Mouse (Mus musculus) c-Kit-negative CD71-positive TER-119-positive erythroid progenitor cells, embryonic 14.5 days (primary cell): ENCODE data around the gene Hoxd8.

Source experiments
- DNase-seq: peaks from one replicate; pipeline ENCODE4 v3.0.0-alpha.2; 2013; ENCODE audit warnings: low read depth, low spot score

Gene Hoxd8

DNA sequence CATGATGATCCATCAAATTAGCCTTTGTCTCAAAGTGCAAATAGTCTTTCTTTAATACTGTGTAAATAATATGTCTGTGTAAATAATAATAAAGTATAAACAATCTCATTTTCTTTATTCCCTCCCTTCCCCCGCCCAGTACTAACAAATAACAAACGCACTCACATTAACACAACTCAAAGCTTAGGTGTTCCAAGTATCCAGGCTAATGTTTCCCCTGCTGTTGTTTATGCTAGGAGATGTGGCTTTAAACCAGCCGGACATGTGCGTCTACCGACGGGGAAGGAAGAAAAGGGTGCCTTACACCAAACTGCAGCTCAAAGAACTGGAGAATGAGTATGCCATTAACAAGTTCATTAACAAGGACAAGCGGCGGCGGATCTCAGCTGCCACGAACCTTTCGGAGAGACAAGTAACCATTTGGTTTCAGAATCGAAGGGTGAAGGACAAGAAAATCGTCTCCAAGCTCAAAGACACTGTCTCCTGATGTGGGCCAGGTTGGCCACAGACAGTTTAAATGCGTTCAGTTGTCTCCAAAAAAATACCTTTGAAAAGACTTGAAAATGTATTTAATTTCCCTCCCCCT lies 34.7 kb upstream of the Hoxd8 start:
- no peak for DNase-seq

DNA sequence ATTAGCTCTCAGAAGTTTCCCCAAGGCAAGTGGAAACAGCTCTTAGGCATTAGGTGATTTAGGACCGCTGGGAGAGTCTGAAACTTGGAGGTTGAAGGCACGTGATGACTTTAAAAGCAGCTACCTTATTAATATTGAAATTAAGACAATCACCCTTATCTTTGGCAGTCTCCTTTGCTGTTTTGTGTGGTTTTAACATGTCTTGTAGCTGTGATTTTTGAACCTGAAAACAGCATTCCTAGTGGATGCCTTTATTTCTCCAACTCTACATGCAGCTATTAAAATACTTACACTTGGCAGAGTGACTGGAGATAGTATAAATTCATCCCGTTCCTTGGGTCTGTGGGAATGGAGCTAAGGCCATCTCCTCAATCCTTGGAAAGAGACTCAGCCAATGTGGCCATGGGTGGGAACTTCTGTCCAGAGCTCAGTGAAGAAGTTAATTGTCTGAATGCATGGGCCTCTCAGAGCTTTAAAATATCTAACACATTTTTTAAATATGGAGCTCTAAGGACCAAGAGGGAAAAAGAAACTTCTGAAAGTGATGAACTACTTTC lies 33.7 kb upstream of the Hoxd8 start:
- DNase-seq = no peak

DNA sequence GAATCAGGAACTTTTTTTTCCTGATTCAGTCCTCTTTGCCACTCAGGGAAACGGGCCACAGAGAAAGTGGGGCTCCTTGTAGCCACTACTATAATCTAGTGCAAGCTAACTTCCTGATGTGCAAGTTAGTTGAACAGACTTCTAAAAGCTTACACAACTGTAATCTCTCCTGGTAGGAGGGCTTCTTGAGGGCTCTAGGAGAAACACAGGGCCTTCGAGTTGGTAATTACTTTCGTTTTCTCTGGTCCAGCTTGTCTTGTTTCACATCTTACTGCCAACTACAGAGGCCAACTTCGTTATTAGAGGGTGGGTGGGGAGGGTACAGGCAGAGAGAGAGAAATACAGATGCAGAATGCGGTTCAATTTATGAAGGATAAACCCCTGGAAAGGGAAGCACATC lies 32.6 kb upstream of the Hoxd8 start:
- DNase-seq = no peak

- DNase-seq = no peak
Measured at GRCm38 (mm10) chr2:74672481-74673362, 31.7 kb upstream of the Hoxd8 start.

DNA sequence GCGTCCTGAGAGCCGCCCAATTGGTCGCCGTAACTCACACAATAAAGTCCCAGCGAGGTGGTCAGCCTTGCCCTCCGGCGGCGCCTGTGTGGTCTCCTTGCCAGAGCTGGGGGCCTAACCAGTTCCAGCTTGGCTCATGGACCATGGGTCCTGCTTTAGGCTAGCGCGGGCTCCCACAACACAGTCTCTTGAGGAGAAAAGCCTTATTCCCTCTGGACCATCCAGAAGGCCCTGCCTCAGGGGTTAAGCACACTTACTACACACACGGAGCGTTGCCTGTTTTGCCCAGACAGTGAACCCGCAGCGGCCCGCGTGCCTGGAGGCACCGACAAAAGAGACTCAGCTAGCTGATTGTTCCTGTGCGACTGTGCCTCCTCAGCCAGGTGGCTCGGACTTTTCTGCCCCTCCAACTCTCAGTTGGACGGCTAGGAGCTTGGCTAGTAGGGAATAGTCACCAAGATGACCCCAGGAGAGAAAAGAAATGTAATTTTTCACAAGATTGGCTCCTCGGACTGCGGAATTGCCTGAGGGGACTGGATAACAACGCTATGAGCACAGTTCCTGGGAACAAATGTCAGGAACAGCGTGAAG lies 30.5 kb upstream of the Hoxd8 start:
- DNase-seq = no peak

GRCm38 (mm10) chr2:74674881-74675665 lies 29.3 kb upstream of the Hoxd8 start, which contains the start of gene Hoxd12:
Gene Hoxd12, plus strand, starts transcription at chr2:74675013.
- no peak for DNase-seq

- no peak for DNase-seq
Measured at GRCm38 (mm10) chr2:74675666-74676282, 28.6 kb upstream of the Hoxd8 start.

DNA sequence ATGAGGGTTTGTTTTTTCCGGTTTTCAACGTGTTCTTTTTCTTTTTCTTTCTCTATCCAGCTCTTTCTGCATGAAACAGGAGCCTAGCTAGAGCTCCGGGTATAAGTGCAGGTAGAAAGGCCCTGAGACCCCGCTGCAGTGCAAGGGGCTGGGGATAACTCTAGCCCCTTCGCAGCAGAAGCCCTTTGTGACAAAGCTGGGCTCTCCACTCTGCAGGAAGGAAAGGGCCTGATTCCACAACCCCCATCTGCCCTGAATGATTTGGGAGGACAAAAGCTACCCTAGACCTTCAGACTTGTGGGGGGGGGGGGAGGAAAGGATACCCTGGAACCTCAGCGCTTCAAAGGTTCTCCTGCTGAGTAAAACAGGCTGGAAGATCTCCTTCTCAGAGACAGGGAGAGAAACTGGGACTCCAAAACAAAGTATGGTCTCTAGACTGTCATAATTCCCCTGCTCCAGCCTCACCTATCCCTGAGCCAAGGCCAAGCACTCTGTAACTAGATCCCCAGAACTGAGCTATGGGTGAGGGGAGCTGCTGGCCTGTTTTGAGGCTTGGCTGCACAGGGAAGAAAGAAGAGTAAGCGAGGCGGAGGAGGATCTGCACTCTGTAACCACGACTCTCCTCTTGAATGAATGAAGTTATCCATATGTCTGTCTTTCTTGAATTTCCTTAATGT lies 27.9 kb upstream of the Hoxd8 start:
- no peak for DNase-seq

DNA sequence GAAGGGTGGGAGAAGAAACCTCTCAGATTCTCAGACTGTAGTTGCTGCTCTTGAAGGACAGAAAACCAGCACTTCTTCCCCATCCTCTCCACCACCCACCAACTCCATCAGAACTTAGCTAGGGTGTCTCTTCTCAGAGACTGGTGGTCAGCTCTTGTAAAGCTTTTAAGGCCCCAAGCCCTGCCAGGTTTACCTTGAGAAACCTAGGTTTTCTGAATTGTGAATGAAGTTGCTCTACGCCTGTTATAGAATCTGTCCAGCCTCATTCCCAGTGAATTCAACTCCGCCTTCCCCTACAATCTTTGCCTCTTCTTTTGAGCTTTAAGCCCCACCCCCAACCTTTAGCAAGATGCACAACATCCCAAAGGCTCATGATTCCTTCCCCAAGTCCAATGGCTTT lies 27.3 kb upstream of the Hoxd8 start:
- no peak for DNase-seq

DNA sequence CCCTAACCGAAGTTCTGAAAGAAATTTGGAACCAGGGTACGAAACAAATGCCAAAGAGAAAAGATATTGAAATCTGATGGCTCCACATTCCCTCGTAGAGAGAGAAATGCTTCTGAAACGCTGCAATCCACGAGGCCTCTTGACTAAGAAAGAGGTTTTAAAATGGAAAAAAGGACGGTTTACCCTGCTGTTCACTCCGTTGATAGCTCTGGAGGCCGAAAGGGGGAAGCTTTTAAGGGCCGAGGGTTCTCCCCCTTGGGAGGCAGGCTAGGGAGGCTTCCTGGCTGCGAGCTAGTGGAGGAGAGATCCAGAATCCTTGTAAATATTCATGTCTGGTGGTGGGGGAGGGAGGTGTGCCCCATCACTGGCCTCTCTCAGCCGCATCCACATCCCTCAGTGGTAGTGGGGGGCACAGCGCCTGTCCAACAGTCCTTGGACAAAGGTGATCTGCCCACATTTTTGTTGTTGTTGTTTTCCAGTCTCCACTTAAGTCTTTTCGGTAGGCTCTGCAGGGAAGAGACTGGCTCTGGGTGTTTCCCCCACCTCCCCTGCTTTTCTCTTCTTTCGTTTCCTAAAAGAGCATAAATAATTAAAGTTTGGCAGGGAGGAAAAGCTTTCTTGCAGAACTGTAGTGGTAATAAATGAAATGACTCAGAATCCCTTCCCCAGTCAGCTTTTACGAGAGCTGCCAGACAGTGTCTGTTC lies 25.4 kb upstream of the Hoxd8 start, which contains the start of gene Hoxd11:
Hoxd11 (plus strand) TSS at position 667 of the 705 bp plus-strand sequence.
- no peak for DNase-seq

- DNase-seq = no peak
Measured at GRCm38 (mm10) chr2:74679596-74679971, 24.8 kb upstream of the Hoxd8 start.

GRCm38 (mm10) chr2:74679980-74680379 lies 24.4 kb upstream of the Hoxd8 start:
- no peak for DNase-seq

DNA sequence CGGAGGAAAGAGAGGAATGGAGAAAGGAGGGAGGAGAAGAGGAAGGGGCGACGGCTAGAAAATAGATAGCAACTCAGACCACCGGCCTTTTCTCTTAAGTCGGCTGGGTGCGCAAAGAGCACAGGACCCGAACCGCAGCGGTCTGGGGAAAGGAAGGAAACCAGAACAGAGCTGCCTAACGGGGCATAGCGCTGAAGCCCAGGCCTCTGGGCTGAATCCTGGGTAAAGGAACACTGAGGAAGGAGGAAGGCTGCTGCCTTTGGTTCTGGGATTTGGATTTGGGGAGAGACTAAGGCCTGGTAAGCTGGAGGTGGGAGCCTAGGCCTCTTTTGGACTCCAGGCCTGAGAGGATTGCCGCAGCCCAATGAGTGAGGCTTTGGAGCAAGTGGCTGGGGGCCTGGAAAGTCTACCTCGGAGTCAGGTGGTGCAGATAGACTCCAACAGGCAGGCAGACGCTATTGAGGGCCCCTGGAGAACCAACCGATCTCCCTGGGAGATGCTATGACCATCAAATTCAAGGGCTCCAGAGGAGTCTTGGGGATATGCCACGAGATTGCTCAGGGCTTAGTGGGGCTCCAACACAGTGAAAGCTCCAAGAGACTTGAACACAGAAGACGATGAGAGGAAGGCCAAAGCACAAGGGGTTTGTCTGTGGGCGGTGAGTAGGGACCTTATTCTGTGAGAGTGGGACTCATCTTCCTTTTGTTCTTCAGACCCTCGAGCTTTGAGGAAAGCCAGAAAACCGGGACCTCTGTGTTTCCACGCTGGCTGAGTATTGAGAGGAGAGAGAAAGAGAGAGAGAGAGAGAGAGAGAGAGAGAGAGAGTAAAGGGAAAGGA lies 23.6 kb upstream of the Hoxd8 start:
- no peak for DNase-seq

DNA sequence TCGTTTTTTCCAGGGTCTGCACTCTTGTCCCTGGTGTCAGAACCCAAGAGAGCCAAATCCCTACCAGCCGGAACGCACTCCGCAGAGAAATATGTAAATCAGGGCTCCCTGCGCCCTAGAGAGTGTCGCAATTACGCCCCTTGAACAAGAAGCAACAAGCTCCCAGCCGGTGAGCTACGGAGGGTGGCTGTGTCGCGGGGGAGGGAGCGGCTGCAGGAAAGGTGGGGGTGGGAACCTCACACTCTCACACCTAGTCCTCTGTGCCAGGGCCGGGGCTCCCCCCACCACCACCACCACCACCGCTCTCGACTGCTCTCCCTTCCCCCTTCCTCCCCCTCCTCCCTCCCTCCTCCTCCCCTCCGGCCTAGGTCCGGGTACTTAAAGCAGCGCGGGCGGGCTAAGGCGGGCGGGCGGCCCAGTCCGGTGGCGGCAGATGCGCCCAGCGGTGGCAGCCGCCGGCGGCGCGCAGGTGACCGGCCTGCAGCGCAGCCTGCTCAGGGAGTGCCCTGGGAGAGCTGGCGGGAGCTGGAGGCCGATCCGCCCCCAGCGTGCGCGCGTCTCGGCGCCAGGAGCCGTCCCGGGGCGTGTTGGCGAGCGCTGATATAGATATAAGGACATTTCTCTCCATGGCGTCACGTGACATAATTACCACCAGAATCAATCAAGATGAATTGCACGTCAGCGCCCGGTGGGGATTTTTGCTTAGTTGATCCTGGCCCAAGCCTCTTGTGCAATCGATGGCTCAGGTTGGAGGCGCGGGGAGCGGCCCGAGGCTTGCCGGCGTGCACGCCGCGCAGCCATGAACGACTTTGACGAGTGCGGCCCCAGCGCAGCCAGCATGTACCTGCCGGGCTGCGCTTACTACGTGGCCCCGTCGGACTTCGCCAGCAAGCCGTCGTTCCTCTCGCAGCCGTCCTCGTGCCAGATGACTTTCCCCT lies 22.6 kb upstream of the Hoxd8 start:
- no peak for DNase-seq

GRCm38 (mm10) chr2:74682796-74683195 lies 21.6 kb upstream of the Hoxd8 start:
- no peak for DNase-seq

DNA sequence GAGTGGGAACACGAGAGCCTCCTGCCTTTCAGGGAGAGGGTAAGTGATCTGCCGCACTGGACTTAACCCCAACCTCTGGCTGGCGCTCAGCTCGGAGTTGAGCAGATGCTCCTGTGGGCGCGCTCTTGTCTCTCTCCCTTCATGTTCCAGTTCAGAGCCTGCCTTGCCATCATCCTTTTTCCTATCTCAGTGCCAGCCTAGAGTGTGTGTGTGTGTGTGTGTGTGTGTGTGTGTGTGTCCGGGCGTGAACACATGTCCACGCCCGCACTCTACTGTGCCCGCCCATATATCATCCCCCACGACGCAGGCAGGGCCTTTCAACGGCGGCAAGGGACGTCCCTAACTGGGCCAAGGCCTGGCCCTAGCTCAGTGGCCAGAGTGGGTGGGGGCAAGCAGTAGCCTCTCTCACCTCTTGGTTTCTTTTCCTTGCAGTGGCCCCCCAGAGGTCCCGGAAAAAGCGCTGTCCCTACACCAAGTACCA lies 20.9 kb upstream of the Hoxd8 start:
- DNase-seq = no peak

GRCm38 (mm10) chr2:74684106-74684505 lies 20.3 kb upstream of the Hoxd8 start:
- DNase-seq = no peak
